Mouse (Mus musculus): ENCODE measurements around the gene Gsc2. TPM values are rescaled to one million over a fixed set of nuclear protein-coding genes. Genes with fewer than 3 reads are reported as not detected.

Gene Gsc2
- polyA plus RNA-seq, 2 experiments: 0.10 TPM; not detected in 1

GRCm38 (mm10) chr16:17890342-17890727 lies 24.5 kb downstream of the Gsc2 start:
- H3K27ac ChIP-seq (replicated peaks; ENCODE audit: low read depth, low read length): no peak overlapping the region
- no peak for ATAC-seq (ENCODE audit: low FRiP score, low read depth)
- peaks cover 17% of the 10 kb centered on the region for H3K4me1 ChIP-seq (ENCODE audit: control insufficient read depth, insufficient read depth, low read length)
- 0 out of 2 replicates have a peak, but pooled peaks cover 4% of the 10 kb centered on the region for H3K36me3 ChIP-seq (ENCODE audit: control insufficient read depth, insufficient read depth, low read length)
- no peaks in the 10 kb centered on the region for H3K9me3 ChIP-seq (ENCODE audit: control insufficient read depth, low read length)
- DNase-seq (ENCODE audit: low spot score): no peak
- no peaks in the 10 kb centered on the region for H3K27me3 ChIP-seq (ENCODE audit: control insufficient read depth, insufficient read depth, low read length)
- WGBS: 41% methylated on average over 2 of the region's 2 CpGs
- TF ChIP-seq POLR2A (IDR thresholded peaks at IDR 0.05; ENCODE audit: borderline replicate concordance, extremely low read depth, insufficient read depth, insufficient read length): no peak
- peak overlapping the region; percentile 98 for H3K4me3 ChIP-seq (replicated peaks; ENCODE audit: low read length)
- peak overlapping the region; percentile 99 for H3K9ac ChIP-seq (ENCODE audit: low read depth, low read length, severe bottlenecking)
- peak overlapping the region; percentile 83 for H3K4me2 ChIP-seq (replicated peaks; ENCODE audit: low read depth, low read length, severe bottlenecking)

- 0 out of 2 replicates have a peak overlapping the region, but pooled peaks have one; percentile 99 for H3K9ac ChIP-seq (ENCODE audit: low read depth, low read length, severe bottlenecking)
- no peak for TF ChIP-seq POLR2A (IDR thresholded peaks at IDR 0.05; ENCODE audit: borderline replicate concordance, extremely low read depth, insufficient read depth, insufficient read length)
- peak overlapping the region; percentile 83 for H3K4me2 ChIP-seq (replicated peaks; ENCODE audit: low read depth, low read length, severe bottlenecking)
- peak overlapping the region; percentile 98 for H3K4me3 ChIP-seq (replicated peaks; ENCODE audit: low read length)
- WGBS: 78% methylated on average over 6 of the region's 6 CpGs
- H3K36me3 ChIP-seq (ENCODE audit: control insufficient read depth, insufficient read depth, low read length): peaks cover 5% of the 10 kb centered on the region; the same call in 1 of the 2 replicates
- DNase-seq (ENCODE audit: low spot score) (no peak), ATAC-seq (ENCODE audit: low FRiP score, low read depth) (no peak)
- H3K27ac ChIP-seq (replicated peaks; ENCODE audit: low read depth, low read length): no peak overlapping the region
- H3K9me3 ChIP-seq (ENCODE audit: control insufficient read depth, low read length): no peaks in the 10 kb centered on the region
- peaks cover 17% of the 10 kb centered on the region for H3K4me1 ChIP-seq (ENCODE audit: control insufficient read depth, insufficient read depth, low read length)
- no peaks in the 10 kb centered on the region for H3K27me3 ChIP-seq (ENCODE audit: control insufficient read depth, insufficient read depth, low read length)
Observed at GRCm38 (mm10) chr16:17889689-17890341, 25.0 kb downstream of the Gsc2 start.

- TF ChIP-seq POLR2A (IDR thresholded peaks at IDR 0.05; ENCODE audit: borderline replicate concordance, extremely low read depth, insufficient read depth, insufficient read length): no peak
- no peaks in the 10 kb centered on the region for H3K9me3 ChIP-seq (ENCODE audit: control insufficient read depth, low read length)
- no peaks in the 10 kb centered on the region for H3K27me3 ChIP-seq (ENCODE audit: control insufficient read depth, insufficient read depth, low read length)
- H3K9ac ChIP-seq (ENCODE audit: low read depth, low read length, severe bottlenecking): no peak overlapping the region
- H3K4me1 ChIP-seq (ENCODE audit: control insufficient read depth, insufficient read depth, low read length): no peaks in the 10 kb centered on the region
- ATAC-seq (ENCODE audit: low FRiP score, low read depth): no peak
- no peak overlapping the region for H3K4me2 ChIP-seq (replicated peaks; ENCODE audit: low read depth, low read length, severe bottlenecking)
- H3K4me3 ChIP-seq (replicated peaks; ENCODE audit: low read length): no peak overlapping the region
- 75% methylated on average over 6 of the region's 6 CpGs for WGBS
- peaks cover 17% of the 10 kb centered on the region; the same call in 1 of the 2 replicates for H3K36me3 ChIP-seq (ENCODE audit: control insufficient read depth, insufficient read depth, low read length)
- H3K27ac ChIP-seq (replicated peaks; ENCODE audit: low read depth, low read length): no peak overlapping the region
- DNase-seq (ENCODE audit: low spot score): no peak
Observed at GRCm38 (mm10) chr16:17884116-17884515, 30.7 kb downstream of the Gsc2 start.

- H3K9me3 ChIP-seq (ENCODE audit: control insufficient read depth, low read length): no peaks in the 10 kb centered on the region
- peaks cover 21% of the 10 kb centered on the region; the same call in 1 of the 2 replicates for H3K36me3 ChIP-seq (ENCODE audit: control insufficient read depth, insufficient read depth, low read length)
- no peak for DNase-seq (ENCODE audit: low spot score)
- H3K27ac ChIP-seq (replicated peaks; ENCODE audit: low read depth, low read length): no peak overlapping the region
- ATAC-seq (ENCODE audit: low FRiP score, low read depth): no peak
- no peak for TF ChIP-seq POLR2A (IDR thresholded peaks at IDR 0.05; ENCODE audit: borderline replicate concordance, extremely low read depth, insufficient read depth, insufficient read length)
- H3K4me3 ChIP-seq (replicated peaks; ENCODE audit: low read length): no peak overlapping the region
- H3K4me1 ChIP-seq (ENCODE audit: control insufficient read depth, insufficient read depth, low read length): no peaks in the 10 kb centered on the region
- H3K4me2 ChIP-seq (replicated peaks; ENCODE audit: low read depth, low read length, severe bottlenecking): no peak overlapping the region
- no peaks in the 10 kb centered on the region for H3K27me3 ChIP-seq (ENCODE audit: control insufficient read depth, insufficient read depth, low read length)
- no peak overlapping the region for H3K9ac ChIP-seq (ENCODE audit: low read depth, low read length, severe bottlenecking)
Observed at GRCm38 (mm10) chr16:17882196-17882595, 32.7 kb downstream of the Gsc2 start.

- no peak overlapping the region for H3K4me2 ChIP-seq (replicated peaks; ENCODE audit: low read depth, low read length, severe bottlenecking)
- H3K27me3 ChIP-seq (ENCODE audit: control insufficient read depth, insufficient read depth, low read length): no peaks in the 10 kb centered on the region
- H3K4me3 ChIP-seq (replicated peaks; ENCODE audit: low read length): no peak overlapping the region
- 92% methylated on average over 4 of the region's 4 CpGs for WGBS
- no peak overlapping the region for H3K9ac ChIP-seq (ENCODE audit: low read depth, low read length, severe bottlenecking)
- DNase-seq (ENCODE audit: low spot score): no peak
- no peak overlapping the region for H3K27ac ChIP-seq (replicated peaks; ENCODE audit: low read depth, low read length)
- peaks cover 20% of the 10 kb centered on the region; the same call in 1 of the 2 replicates for H3K36me3 ChIP-seq (ENCODE audit: control insufficient read depth, insufficient read depth, low read length)
- no peaks in the 10 kb centered on the region for H3K9me3 ChIP-seq (ENCODE audit: control insufficient read depth, low read length)
- no peaks in the 10 kb centered on the region for H3K4me1 ChIP-seq (ENCODE audit: control insufficient read depth, insufficient read depth, low read length)
- no peak for TF ChIP-seq POLR2A (IDR thresholded peaks at IDR 0.05; ENCODE audit: borderline replicate concordance, extremely low read depth, insufficient read depth, insufficient read length)
- no peak for ATAC-seq (ENCODE audit: low FRiP score, low read depth)
Observed at GRCm38 (mm10) chr16:17879571-17879970, 35.3 kb downstream of the Gsc2 start.

Measured in limb, embryonic 14.5 days (tissue).